Mouse (Mus musculus): Measurements from ENCODE around the gene Armc3.

DNA sequence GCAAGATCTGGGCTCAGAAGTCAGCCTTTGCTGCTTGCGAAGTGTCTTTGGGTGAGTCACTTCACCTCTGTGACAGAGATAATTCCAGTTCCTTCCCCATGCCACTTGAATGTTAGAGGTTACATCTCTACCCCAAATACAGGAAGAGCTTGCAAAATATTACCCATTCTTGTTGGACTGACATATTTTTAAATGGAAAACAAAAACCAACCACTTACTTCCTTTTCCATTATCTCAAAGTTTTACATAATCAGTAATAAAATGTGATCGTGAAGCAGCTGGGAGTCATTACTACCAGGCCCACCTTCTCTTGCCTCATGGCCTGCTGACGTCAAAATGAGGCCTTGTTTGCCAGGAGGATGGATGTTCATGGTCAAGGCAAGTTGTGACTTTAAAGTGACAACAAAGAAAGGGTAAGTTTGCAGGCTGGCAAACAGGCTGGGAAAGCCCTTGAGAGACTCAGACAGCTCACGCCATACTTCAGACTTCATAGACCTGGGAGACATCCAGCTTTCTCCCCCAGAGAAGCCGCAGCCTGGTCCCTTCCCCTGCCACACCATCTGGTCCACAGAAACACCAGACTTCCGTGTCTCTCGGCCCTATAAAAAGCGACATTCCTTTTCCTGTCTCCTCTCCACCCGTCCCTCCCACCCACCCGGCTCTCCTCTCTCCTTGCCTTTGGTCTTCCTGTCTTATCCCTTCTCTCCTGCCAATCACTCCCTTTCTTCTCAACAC is 145.0 kb downstream of the Armc3 start:
- TF ChIP-seq CTCF (IDR thresholded peaks at IDR 0.05; ENCODE audit: low read depth) (no peak), EP300 (IDR thresholded peaks at IDR 0.05; ENCODE audit: low read depth) (no peak)

All from liver, embryonic 14.5 days (tissue).